Mouse (Mus musculus) left cerebral cortex, adult 9 months (tissue): ENCODE data around the gene Omg.
A peak's percentile ranks its signal among the peaks of the same experiment; 100 is the strongest.

Experiments used
- DNase-seq, 2 experiments: peaks; one replicate each; pipeline ENCODE4 v3.0.0; 2022; ENCODE audit warnings: low spot score in 2 of 2

Omg gene

DNA sequence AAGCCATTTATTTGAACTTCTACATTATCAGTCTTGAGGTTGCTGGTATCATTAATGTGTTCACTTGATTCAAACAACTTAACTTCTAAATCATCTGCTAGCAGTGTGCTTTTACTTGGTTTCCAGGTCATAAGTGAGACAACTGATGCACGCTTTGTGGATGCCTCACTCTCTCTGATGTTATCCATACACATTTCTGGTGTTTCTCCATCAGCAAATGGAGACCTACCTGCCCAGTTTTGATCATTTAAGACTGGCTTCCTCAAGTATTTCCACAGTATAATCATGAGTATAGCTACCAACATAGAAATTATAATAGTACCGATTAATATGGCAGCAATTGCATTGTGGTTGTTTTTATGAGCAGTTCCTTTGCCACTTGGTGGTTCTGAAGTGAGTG is 11.9 kb upstream of the Omg start:
- no peak for DNase-seq

GRCm38 (mm10) chr11:79515331-79515730 is 11.4 kb upstream of the Omg start:
- DNase-seq = no peak

- no peak for DNase-seq
These were observed 8.1 kb upstream of the Omg start for GRCm38 (mm10) chr11:79511970-79512369.

DNA sequence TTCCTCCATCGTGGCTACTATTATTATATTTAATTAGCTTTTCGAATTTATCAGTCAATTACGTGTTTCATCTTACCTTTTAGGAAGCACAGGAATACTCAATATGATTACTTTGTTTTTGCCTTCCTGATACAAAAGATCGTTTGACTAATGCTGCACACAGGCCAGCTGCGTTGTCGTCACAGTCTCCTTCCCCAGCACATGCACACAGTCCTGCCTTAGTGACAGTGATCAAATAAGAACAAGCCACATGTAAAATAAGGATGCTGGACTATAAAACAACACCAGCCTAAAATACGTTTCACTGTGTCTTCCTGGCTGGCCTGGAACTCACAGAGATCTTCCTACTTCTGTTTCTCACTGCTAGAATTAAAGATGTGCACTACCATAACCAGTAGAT is 622 bp upstream of the Omg start:
- DNase-seq = no peak

GRCm38 (mm10) chr11:79502917-79503316 is 967 bp downstream of the Omg start:
- DNase-seq = peak in 1 of 2 experiments; percentile 36

DNA sequence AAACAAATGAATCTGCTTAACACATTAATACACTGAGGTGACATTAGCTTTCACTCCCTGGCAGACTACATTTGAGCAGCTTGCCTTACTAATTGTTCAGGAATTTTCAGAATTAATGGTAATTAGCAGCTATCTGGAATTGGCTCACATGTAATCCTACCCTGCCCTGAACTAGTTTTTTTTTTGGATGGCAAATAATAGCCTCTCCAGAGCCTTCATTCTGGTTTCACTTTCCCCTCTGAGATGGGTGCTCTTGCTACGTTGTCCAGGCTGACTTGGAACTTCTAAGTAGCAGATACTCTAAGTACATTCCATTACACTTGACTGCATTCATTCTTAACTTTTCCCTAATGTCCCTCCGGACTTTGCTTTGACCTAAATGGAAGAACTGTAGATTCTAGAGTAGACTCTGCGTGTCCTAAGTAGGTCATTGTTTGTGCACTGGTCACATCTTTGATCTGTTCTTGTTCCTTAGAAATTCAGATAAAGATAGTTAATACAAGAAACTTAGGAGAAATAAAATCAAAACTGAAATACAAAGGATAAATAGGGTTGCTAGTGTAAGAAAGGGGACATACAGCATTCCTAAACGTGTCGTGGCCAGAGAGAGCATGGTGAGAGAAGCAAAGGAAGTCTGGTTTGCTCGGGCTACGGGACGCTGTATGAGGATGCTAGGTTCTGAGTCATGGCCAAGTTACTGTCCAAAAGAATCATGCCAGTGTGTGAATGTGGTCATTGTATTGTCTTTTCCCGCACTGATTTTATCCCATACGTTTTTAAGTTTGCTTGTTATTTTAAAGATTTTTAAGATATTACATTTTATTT is 8.7 kb downstream of the Omg start:
- no peak for DNase-seq

- DNase-seq = no peak
These were observed 19.2 kb downstream of the Omg start for GRCm38 (mm10) chr11:79484721-79485120.

DNA sequence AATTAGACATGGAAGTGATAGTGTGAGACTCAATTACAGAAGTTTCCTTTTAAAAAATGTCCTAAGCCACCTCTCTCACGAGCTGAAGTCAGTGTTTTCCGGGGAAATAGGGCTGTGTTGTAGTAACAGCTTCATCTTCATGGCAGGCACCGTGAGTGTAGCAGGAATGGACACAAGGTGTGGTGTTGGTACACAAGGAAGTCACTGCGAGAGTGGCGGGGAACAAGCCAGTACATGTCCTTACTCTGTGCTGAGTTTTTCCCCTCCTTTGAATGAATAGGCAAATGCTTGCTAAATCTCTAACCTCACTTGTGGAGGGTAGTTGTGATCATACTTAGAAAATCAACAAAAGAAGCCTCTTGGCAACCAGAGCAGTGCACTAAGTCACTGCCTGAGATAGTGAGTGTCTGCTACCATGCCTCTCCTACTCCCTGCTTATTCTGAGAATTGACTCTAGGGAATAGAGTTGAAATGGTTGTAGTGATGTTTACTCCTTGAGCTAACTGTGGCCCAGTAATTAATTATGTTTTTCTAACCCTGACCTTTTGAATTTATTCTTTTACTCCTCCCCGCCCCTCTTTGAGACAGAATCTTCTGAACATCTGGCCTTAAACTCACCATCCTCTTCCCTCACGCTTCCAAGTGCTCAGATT is 19.9 kb downstream of the Omg start:
- DNase-seq = no peak

DNA sequence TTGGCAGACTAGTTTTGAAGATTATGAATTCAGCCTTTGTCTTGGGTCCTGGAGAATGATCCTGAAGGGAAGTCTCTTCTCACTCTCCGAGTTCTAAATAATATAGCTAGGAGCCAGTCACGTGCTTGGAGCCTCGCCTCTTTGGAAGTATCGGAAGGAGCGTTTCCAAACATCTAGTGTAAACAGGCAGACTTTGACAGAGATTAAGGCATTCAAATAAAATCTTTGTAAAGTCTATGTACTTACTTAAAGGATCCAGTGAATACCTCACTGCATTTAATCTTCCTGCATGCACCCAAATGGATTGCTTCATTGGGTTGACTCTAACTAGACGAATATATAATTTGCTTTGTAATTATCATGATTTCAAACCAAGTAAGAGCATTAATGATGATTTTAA is 20.5 kb downstream of the Omg start:
- DNase-seq = no peak

DNA sequence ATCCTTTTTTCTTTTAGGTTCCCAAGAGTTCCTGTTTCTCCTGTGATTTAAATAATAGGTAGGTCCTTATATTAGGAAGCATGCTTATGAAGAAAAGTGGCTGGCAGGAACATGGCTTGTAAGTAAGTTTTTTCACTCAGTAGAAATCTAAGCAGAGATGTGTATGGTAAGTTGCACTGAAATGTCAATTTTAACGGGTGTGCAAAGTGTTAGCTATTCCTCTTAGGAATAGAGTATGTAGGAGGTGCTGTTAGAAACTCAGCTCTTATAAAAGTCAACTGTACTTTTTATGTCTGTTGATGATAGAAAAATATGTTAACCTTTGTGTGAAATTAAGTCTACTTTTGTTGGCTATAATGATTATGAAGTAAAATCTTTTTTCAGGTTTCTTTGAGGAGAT is 35.8 kb downstream of the Omg start:
- DNase-seq = no peak

GRCm38 (mm10) chr11:79460756-79461450 is 43.0 kb downstream of the Omg start:
- DNase-seq = no peak

DNA sequence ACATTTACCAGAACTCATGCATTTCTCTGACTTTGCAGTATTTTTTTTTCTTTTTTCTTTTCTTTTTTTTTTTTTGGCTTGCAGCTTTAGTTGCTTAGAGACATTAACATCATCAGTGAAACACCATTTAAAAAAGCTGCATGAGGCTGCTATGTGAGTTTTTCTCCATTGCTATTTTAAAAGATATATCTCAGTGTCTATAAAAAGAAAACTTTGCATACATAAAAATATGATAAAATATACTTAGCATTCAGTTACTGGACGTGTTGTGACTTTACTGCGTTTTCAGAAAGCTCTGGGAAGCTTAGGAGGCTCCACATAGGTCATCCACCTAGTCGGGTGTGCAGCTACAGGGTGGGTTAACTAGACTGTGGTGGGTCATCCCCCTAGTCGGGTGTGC is 44.0 kb downstream of the Omg start:
- DNase-seq = no peak

DNA sequence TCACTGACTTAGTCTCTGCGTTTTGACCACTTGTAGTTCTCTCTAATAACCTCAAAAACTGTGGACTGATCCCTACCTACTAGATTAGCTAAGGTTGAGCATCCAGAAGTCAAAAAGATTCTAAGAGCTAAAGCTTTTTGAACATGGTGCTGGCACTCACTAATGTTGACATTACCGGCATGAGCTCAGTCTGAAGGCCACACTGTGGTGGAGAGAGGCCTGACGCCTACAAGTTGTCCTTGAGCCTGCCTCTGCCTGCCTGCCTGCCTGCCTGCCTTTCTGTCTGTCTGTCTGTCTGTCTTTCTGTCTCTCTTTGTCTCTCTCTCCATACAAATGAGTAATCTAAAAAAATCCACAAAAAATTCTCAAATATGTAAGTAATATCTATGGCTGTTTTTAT is 46.0 kb downstream of the Omg start:
- DNase-seq = no peak

DNA sequence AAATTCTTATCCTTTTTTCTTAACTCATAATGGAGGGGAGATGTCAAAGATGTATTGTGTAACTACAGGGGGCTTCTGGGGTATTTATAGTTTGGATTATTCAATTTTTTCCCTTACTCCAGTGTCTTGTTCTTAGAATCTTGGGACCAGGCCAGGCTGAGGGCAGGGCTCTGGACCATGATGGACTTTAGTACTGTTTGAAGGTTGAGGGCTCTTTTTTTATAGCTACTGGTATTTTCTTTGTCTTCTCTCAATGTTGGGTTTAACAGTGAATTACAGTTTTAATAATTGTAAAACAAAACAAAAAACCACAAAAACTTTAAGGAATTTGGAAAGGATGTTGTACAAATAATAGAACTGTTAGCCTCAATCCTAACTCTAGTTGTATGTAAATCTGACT is 50.9 kb downstream of the Omg start:
- no peak for DNase-seq
